Mouse (Mus musculus) liver, embryonic 14.5 days (tissue): ENCODE data around the gene Slx4ip. TPM values are rescaled to one million over a fixed set of nuclear protein-coding genes. Genes with fewer than 3 reads are reported as not detected.
A peak's percentile ranks its signal among the peaks of the same experiment; 100 is the strongest.

ENCODE experiments used
- ATAC-seq: fragments of 200-750 bp; cut with Nextera tagmentation; 2 replicates; pipeline ENCODE4 v1.8.0; 2017; ENCODE audit warnings: moderate number of reproducible peaks, mild to moderate bottlenecking, moderate library complexity; ENCODE audit not compliant: insufficient read depth
- DNase-seq, 3 experiments: peaks; one replicate each; pipeline ENCODE4 v3.0.0-alpha.2; 2012 to 2013; ENCODE audit warnings: low read depth in 3 of 3, low spot score in 3 of 3
- H3K27ac ChIP-seq: fragments of 300-500 bp; sonication (generic); 2 replicates; pipeline ENCODE4 v1.5.1; 2014; ENCODE audit warnings: moderate library complexity, mild to moderate bottlenecking, control low read depth, inconsistent platforms
- H3K27me3 ChIP-seq: fragments of 300-500 bp; sonication (generic); 2 replicates; pipeline ENCODE4 v1.6.1; 2014; ENCODE audit warnings: mild to moderate bottlenecking, low read length, moderate library complexity; ENCODE audit not compliant: control insufficient read depth, insufficient read depth
- H3K36me3 ChIP-seq: fragments of 300-500 bp; sonication (generic); replicated peaks from 2 replicates; pipeline ENCODE4 v1.6.1; 2014; ENCODE audit warnings: low read depth; ENCODE audit not compliant: control insufficient read depth, insufficient read depth
- H3K4me1 ChIP-seq, 2 experiments: fragments of 200-500 bp in 1 of 2; fragments of 300-500 bp in 1 of 2; sonication (generic) in 1 of 2; replicated peaks; 2 replicates each; pipeline ENCODE4 v1.6.1; 2012 to 2014; ENCODE audit warnings: antibody characterized with exemption in 1 of 2, inconsistent platforms in 1 of 2, low read length in 1 of 2; ENCODE audit not compliant: control insufficient read depth in 2 of 2, insufficient read depth in 2 of 2
- H3K4me2 ChIP-seq: fragments of 300-500 bp; sonication (generic); 2 replicates; pipeline ENCODE4 v1.6.1; 2014; ENCODE audit warnings: low read depth, mild to moderate bottlenecking, control low read depth, moderate library complexity
- H3K4me3 ChIP-seq, 2 experiments: fragments of 200-500 bp in 1 of 2; fragments of 300-500 bp in 1 of 2; sonication (generic) in 1 of 2; 2 replicates each; pipeline ENCODE4 v1.5.1; 2012 to 2014; ENCODE audit warnings: low read depth in 2 of 2, low read length in 2 of 2, mild to moderate bottlenecking in 2 of 2, control low read depth in 1 of 2, inconsistent platforms in 1 of 2, moderate library complexity in 1 of 2; ENCODE audit not compliant: insufficient read depth in 1 of 2
- H3K9ac ChIP-seq: fragments of 300-500 bp; sonication (generic); replicated peaks from 2 replicates; pipeline ENCODE4 v1.6.1; 2014; ENCODE audit warnings: mild to moderate bottlenecking, control low read depth, moderate library complexity
- H3K9me3 ChIP-seq: fragments of 300-500 bp; sonication (generic); 2 replicates; pipeline ENCODE4 v1.6.1; 2016; ENCODE audit warnings: low read length, mixed read lengths; ENCODE audit not compliant: control insufficient read depth
- CTCF ChIP-seq: IDR thresholded peaks from 2 replicates; pipeline ENCODE4 v1.5.1; 2016; ENCODE audit warnings: antibody characterized with exemption, low read depth, control low read depth
- EP300 ChIP-seq: IDR thresholded peaks from 2 replicates; pipeline ENCODE4 v1.6.1; 2016; ENCODE audit warnings: antibody characterized with exemption, low read depth
- WGBS: fragments of 180-500 bp; shearing (Covaris S2); extraction: QIAGEN DNeasy Blood & Tissue Kit; methylation state at CpG from one replicate; pipeline ENCODE4 v1.1.7; 2014; ENCODE audit not compliant: insufficient replicate concordance; 5-methylcytosine and 5-hydroxymethylcytosine counted together
- polyA plus RNA-seq, 2 experiments: library from polyadenylated mRNA; depleted of rRNA in 1 of 2; stranded (reverse) in 1 of 2; unstranded in 1 of 2; fragments of >200 nt; fragmentation: Nextera tagmentation in 1 of 2; extraction: Ambion mirVana in 1 of 2; gene quantifications; 2 replicates each; pipeline versions ENCODE4 v1.2.1 to v1.2.3; 2012 to 2014

The Slx4ip gene
- polyA plus RNA-seq, 2 experiments: 1.2 to 1.8 TPM

DNA sequence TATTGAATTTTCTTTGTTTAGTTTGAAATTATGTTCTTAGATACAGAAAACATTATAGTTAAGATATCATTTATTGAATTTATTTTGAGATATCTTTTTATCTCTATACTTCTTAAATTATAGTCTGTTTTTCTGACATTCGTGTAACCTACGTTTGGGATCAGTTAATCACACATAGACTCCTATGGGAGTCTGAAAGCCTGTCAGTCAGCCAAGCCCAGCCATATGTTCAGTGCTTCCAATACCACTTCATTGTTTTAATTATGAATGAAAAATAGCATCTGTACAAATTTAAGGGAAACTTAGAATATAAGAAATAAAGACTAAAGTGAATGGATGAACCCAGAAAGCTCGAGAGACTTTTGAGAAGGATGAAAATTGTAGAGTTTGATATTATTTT is 17.6 kb downstream of the Slx4ip start:
- H3K27me3 ChIP-seq: no peaks in the 10 kb centered on the region
- DNase-seq (no peak), ATAC-seq (no peak)
- H3K9ac ChIP-seq: no peak overlapping the region
- H3K9me3 ChIP-seq: no peaks in the 10 kb centered on the region
- 65% methylated on average over 3 of the region's 3 CpGs for WGBS
- H3K4me3 ChIP-seq: no peak overlapping the region
- no peak overlapping the region for H3K4me2 ChIP-seq
- TF ChIP-seq EP300: no peak
- TF ChIP-seq CTCF: no peak
- no peaks in the 10 kb centered on the region for H3K4me1 ChIP-seq
- no peak overlapping the region for H3K27ac ChIP-seq
- H3K36me3 ChIP-seq: peaks cover 4% of the 10 kb centered on the region; the same call in 1 of the 2 replicates

GRCm38 (mm10) chr2:136909298-136909697 is 18.3 kb downstream of the Slx4ip start:
- no peak for DNase-seq
- H3K36me3 ChIP-seq: peaks cover 4% of the 10 kb centered on the region; the same call in 1 of the 2 replicates
- no peak overlapping the region for H3K9ac ChIP-seq
- no peak for TF ChIP-seq CTCF
- TF ChIP-seq EP300: no peak
- no peaks in the 10 kb centered on the region for H3K27me3 ChIP-seq
- WGBS: 37% methylated on average over 2 of the region's 2 CpGs
- H3K4me2 ChIP-seq: no peak overlapping the region
- peak; percentile 58 for ATAC-seq
- no peak overlapping the region for H3K4me3 ChIP-seq
- no peaks in the 10 kb centered on the region for H3K9me3 ChIP-seq
- no peak overlapping the region for H3K27ac ChIP-seq
- H3K4me1 ChIP-seq: no peaks in the 10 kb centered on the region

- H3K4me3 ChIP-seq: no peak overlapping the region
- ATAC-seq: no peak
These were observed 21.0 kb downstream of the Slx4ip start for GRCm38 (mm10) chr2:136911958-136912411.

GRCm38 (mm10) chr2:136913021-136913420 is 22.0 kb downstream of the Slx4ip start:
- no peak overlapping the region for H3K4me2 ChIP-seq
- DNase-seq (no peak), ATAC-seq (no peak)
- H3K9me3 ChIP-seq: no peaks in the 10 kb centered on the region
- WGBS: 73% methylated on average over 3 of the region's 3 CpGs
- H3K4me1 ChIP-seq: no peaks in the 10 kb centered on the region
- no peaks in the 10 kb centered on the region for H3K27me3 ChIP-seq
- H3K4me3 ChIP-seq: no peak overlapping the region
- no peaks in the 10 kb centered on the region for H3K36me3 ChIP-seq
- TF ChIP-seq CTCF (no peak), EP300 (no peak)
- no peak overlapping the region for H3K9ac ChIP-seq
- H3K27ac ChIP-seq: no peak overlapping the region

More at GRCm38 (mm10) chr2:136911958-136912411, 21.0 kb downstream of the Slx4ip start:
- Histone ChIP-seq H3K9me3 (no peaks in the 10 kb centered on the region), H3K36me3 (no peaks in the 10 kb centered on the region), H3K27me3 (no peaks in the 10 kb centered on the region), H3K9ac (no peak overlapping the region), H3K4me2 (no peak overlapping the region), H3K4me1 (no peaks in the 10 kb centered on the region), H3K27ac (no peak overlapping the region)
- no peak for DNase-seq
- WGBS: 18% methylated on average over 4 of the region's 4 CpGs
- TF ChIP-seq EP300 (no peak), CTCF (no peak)

GRCm38 (mm10) chr2:136914334-136914902 is 23.4 kb downstream of the Slx4ip start:
- WGBS: 55% methylated on average over 3 of the region's 3 CpGs
- Histone ChIP-seq H3K4me1 (peaks cover 0 to 1% of the 10 kb centered on the region in 2 experiments; a peak in 2 of 4 replicates), H3K4me2 (no peak overlapping the region), H3K4me3 (no peak overlapping the region), H3K9me3 (no peaks in the 10 kb centered on the region), H3K9ac (no peak overlapping the region), H3K27me3 (no peaks in the 10 kb centered on the region), H3K27ac (no peak overlapping the region), H3K36me3 (no peaks in the 10 kb centered on the region)
- ATAC-seq (no peak), DNase-seq (no peak)
- peak; percentile 4; the same call in 1 of the 2 replicates for TF ChIP-seq CTCF
- no peak for TF ChIP-seq EP300
